Mouse (Mus musculus) stomach, postnatal 0 days (tissue): ENCODE data around the gene Col23a1.

Experiments used
- CTCF ChIP-seq: IDR thresholded peaks from 2 replicates; pipeline ENCODE4 v1.5.1; 2016; ENCODE audit warnings: antibody characterized with exemption, low read depth, mild to moderate bottlenecking, moderate library complexity
- EP300 ChIP-seq: optimal IDR thresholded peaks from 2 replicates; pipeline ENCODE3; 2016; ENCODE audit warnings: antibody characterized with exemption

GRCm38 (mm10) chr11:51293956-51294530 lies 4.3 kb downstream of the Col23a1 start:
- TF ChIP-seq CTCF (no peak), EP300 (no peak)
